21 mouse cellular contexts compared by ENCODE assay signal in genomic region chr16:38986410-38986809, GRCm38 (mm10).
"Had no signal": no experiment of that assay in that cellular context is flagged by ENCODE, and none has a peak within 500 bp of the region (broad histone marks: within the 10 kb centered on the region; RNA-seq: fewer than 3 reads in every experiment).

No protein-coding gene starts in this region.

- H3K9ac ChIP-seq: liver, embryonic 13.5 days; midbrain, embryonic 15.5 days; neural tube, embryonic 12.5 days; neural tube, embryonic 15.5 days; stomach, embryonic 15.5 days had no signal

- H3K36me3 ChIP-seq: liver, embryonic 13.5 days; midbrain, embryonic 10.5 days; midbrain, embryonic 15.5 days; neural tube, embryonic 12.5 days; neural tube, embryonic 15.5 days; stomach, embryonic 15.5 days had no signal

- H3K27ac ChIP-seq: left cerebral cortex, adult 2 months; liver, embryonic 13.5 days; midbrain, embryonic 10.5 days; midbrain, embryonic 15.5 days; neural tube, embryonic 12.5 days; stomach, embryonic 15.5 days had no signal

- ATAC-seq: lung, postnatal 0 days; midbrain, embryonic 15.5 days had no signal

- H3K4me2 ChIP-seq: liver, embryonic 13.5 days; midbrain, embryonic 15.5 days; neural tube, embryonic 12.5 days; neural tube, embryonic 15.5 days; stomach, embryonic 15.5 days had no signal

- H3K4me1 ChIP-seq: liver, embryonic 13.5 days; megakaryocyte, embryonic 14.5 days; stomach, embryonic 15.5 days had no signal

- H3K4me3 ChIP-seq: layer of hippocampus, adult 2 months; left cerebral cortex, adult 2 months; liver, embryonic 13.5 days; megakaryocyte, embryonic 14.5 days; midbrain, embryonic 10.5 days; midbrain, embryonic 15.5 days; neural tube, embryonic 12.5 days; neural tube, embryonic 15.5 days; stomach, embryonic 15.5 days had no signal

- H3K9me3 ChIP-seq: liver, embryonic 13.5 days; megakaryocyte, embryonic 14.5 days; midbrain, embryonic 10.5 days; midbrain, embryonic 15.5 days; neural tube, embryonic 12.5 days; neural tube, embryonic 15.5 days; stomach, embryonic 15.5 days had no signal

- H3K27me3 ChIP-seq: liver, embryonic 13.5 days; megakaryocyte, embryonic 14.5 days; midbrain, embryonic 15.5 days; neural tube, embryonic 12.5 days; neural tube, embryonic 15.5 days; stomach, embryonic 15.5 days had no signal

- DNase-seq: kidney, adult 11 months; kidney, adult 8-10 months; kidney, postnatal 25 days; layer of hippocampus, adult 9-11 months; layer of hippocampus, postnatal 36 days; liver, embryonic 13.5 days; lung, adult 2 months; lung, postnatal 36 days; retina, postnatal 1 day; right cerebral cortex, postnatal 25 days; spleen, adult 18-20 months; thymus, postnatal 25 days had no signal
